Mouse (Mus musculus) megakaryocyte, embryonic 14.5 days (primary cell): ENCODE data around the gene Ddx42. TPM values are rescaled to one million over a fixed set of nuclear protein-coding genes. Genes with fewer than 3 reads are reported as not detected.
A peak's percentile ranks its signal among the peaks of the same experiment; 100 is the strongest.

Experiments
- H3K27me3 ChIP-seq: replicated peaks from 2 replicates; pipeline ENCODE3; 2012; ENCODE audit warnings: inconsistent platforms
- H3K36me3 ChIP-seq: replicated peaks from 2 replicates; pipeline ENCODE3; 2012; ENCODE audit warnings: low read length, inconsistent platforms, mixed read lengths
- H3K4me1 ChIP-seq: 2 replicates; pipeline ENCODE4 v1.6.1; 2012; ENCODE audit warnings: inconsistent platforms
- H3K4me3 ChIP-seq: replicated peaks from 2 replicates; pipeline ENCODE3; 2012; ENCODE audit warnings: moderate library complexity, mild to moderate bottlenecking, inconsistent platforms
- H3K9me3 ChIP-seq: 2 replicates; pipeline ENCODE4 v1.6.1; 2012; ENCODE audit warnings: inconsistent platforms
- FLI1 ChIP-seq: IDR thresholded peaks from 2 replicates; pipeline ENCODE4 v1.6.1; 2012; ENCODE audit warnings: low read length, inconsistent platforms, mixed read lengths
- GATA1 ChIP-seq: IDR thresholded peaks from 3 replicates; pipeline ENCODE4 v1.6.1; 2012; ENCODE audit warnings: mixed read lengths, low read length, inconsistent platforms, borderline replicate concordance
- polyA plus RNA-seq: library from polyadenylated mRNA; stranded (reverse); fragments of >175 nt; gene quantifications from 2 replicates; pipeline ENCODE4 v1.2.3, GENCODE M21; 2012; ENCODE audit warnings: low replicate concordance; ENCODE audit not compliant: insufficient read depth

Ddx42 gene
- polyA plus RNA-seq, 1 experiment: 12.1 TPM

DNA sequence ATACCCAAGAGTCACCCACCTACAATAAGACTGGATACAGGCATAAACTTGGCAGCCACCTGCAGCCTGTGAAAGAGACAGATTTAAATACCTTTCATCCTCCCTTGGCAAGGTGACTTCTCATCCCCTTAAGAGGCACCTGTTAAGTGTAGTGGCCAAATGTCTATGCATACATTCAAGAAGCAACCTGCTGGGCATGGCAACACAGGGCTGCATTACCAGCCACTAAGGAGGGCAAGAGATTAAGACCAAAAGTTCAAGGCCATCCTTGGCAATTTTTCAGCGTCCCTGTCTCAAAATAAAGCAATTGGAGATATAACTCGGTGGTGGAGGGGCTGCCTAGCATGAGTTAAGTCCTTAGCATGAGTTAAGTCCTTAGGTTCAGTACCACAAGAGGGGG is 38.0 kb downstream of the Ddx42 start:
- peaks cover 46% of the 10 kb centered on the region for H3K4me1 ChIP-seq
- TF ChIP-seq FLI1: no peak
- no peak for TF ChIP-seq GATA1
- peak overlapping the region; percentile 100 for H3K4me3 ChIP-seq
- no peaks in the 10 kb centered on the region for H3K27me3 ChIP-seq
- H3K36me3 ChIP-seq: peaks cover 69% of the 10 kb centered on the region
- H3K9me3 ChIP-seq: no peaks in the 10 kb centered on the region

DNA sequence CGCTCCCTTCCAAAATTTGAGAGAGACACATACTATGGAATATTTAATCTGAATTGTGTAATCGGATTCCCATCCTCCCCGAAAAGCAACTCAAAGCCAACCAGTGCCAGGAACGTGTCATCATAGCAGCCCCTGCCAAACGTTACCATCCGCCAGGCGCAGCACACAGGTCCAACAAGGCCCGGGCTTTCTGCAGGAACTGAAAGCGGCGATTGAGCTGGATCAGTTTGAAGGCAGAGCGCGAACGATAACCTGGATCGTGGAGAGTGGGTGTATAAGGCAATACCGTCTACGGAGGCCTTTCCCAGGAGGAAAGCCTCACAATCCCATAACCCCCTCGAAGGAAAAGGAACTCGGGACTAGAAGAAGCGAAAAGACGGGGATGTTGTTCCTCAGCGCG is 38.4 kb downstream of the Ddx42 start:
- peaks cover 66% of the 10 kb centered on the region for H3K36me3 ChIP-seq
- H3K27me3 ChIP-seq: no peaks in the 10 kb centered on the region
- peak overlapping the region; percentile 100 for H3K4me3 ChIP-seq
- peaks cover 46% of the 10 kb centered on the region for H3K4me1 ChIP-seq
- no peak for TF ChIP-seq FLI1
- TF ChIP-seq GATA1: no peak
- no peaks in the 10 kb centered on the region for H3K9me3 ChIP-seq

DNA sequence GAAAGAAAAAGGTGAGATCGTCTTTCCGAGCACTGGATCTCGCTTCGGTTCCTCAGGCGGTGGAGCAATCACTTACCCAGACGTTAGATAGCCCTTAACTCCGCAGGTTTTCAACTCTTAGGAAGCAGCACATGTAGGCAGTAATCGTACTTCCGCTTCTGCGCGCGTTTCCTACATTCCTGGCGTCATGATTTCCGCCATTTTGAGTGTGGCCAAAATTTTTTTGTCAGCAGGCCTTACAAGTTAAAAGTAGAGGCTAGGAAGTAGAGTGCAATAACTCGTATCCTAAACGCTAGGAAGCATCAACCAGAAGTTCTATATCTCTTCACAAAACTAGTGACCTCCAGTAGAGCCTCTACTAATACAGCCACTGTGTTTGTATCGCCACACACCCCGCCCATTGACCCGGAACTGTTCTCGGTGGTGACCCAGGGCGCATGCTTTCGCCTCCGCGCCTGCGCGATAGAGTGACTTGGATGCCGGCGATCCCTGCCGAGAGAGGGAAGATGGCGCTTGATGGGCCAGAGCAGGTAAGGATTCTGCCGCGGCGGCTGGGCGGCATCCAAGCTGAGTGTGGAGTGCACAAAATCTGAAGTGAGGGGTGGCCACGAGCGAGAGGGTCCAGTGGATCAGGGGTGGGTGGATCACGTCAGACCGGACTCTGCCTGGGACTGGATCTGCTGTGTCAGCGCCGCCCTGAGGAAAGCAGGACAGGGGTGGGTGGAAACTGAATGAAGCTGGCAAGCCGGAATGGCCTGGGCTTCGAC is 39.1 kb downstream of the Ddx42 start, which contains the start of the genes Ftsj3 and Psmc5:
Gene Ftsj3, minus strand, starts transcription at position 395 of the 767 bp plus-strand sequence.
Gene Psmc5, plus strand, starts transcription at position 470 of the 767 bp plus-strand sequence.
- peak within 1 kb of the TSS; percentile 100 for H3K4me3 ChIP-seq
- peaks cover 46% of the 10 kb centered on the region for H3K4me1 ChIP-seq
- no peaks in the 10 kb centered on the region for H3K9me3 ChIP-seq
- TF ChIP-seq FLI1 (no peak), GATA1 (no peak)
- peaks cover 64% of the 10 kb centered on the region for H3K36me3 ChIP-seq
- no peaks in the 10 kb centered on the region for H3K27me3 ChIP-seq

DNA sequence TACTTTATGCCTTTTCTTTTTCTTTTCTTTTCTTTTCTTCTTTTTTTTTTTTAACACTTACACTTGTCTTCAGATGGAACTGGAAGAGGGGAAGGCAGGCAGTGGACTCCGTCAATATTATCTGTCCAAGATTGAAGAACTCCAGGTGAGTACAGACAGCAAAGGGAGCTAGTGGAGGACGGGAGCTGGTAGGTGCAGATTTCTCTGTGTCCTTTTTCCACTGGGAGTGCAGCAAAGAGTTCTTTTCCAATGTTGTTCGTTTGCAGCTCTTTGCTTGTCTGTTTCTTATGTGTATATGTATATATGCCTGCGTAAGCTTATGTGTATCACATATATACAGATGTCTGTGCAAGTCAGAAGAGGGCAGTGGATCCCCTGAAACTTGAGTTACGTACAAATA is 40.0 kb downstream of the Ddx42 start:
- H3K27me3 ChIP-seq: no peaks in the 10 kb centered on the region
- H3K4me3 ChIP-seq: peak overlapping the region; percentile 100
- H3K36me3 ChIP-seq: peaks cover 64% of the 10 kb centered on the region
- no peak for TF ChIP-seq GATA1
- TF ChIP-seq FLI1: no peak
- H3K9me3 ChIP-seq: no peaks in the 10 kb centered on the region
- H3K4me1 ChIP-seq: peaks cover 46% of the 10 kb centered on the region

DNA sequence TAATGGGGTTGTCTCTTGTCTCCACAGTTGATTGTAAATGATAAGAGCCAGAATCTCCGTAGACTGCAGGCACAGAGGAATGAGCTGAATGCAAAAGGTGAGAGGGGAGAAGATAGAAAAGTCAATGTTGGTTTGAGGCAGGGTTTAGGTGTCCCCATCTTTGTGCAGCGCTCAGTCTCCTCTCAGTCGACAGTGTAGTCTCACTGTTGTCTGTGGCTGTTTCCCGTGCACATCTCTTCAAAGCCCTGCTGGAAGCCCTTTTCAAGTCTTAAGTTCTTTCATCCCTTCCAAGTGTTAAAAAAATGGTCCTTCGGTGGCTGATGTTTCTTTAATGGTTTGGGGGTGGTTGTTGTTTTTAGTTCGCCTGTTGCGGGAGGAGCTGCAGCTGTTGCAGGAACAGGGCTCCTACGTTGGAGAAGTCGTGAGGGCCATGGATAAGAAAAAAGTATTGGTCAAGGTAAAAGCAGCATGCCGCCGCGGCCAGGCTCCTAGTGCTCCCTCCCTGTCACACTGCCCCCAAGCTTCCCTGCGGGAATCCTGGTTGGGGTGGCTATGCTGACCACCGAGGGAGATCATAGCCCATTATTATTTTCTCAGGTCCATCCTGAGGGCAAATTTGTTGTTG is 44.2 kb downstream of the Ddx42 start:
- H3K9me3 ChIP-seq: no peaks in the 10 kb centered on the region
- peaks cover 80% of the 10 kb centered on the region for H3K36me3 ChIP-seq
- no peak overlapping the region for H3K4me3 ChIP-seq
- H3K27me3 ChIP-seq: no peaks in the 10 kb centered on the region
- H3K4me1 ChIP-seq: peaks cover 25% of the 10 kb centered on the region
- no peak for TF ChIP-seq FLI1
- no peak for TF ChIP-seq GATA1

DNA sequence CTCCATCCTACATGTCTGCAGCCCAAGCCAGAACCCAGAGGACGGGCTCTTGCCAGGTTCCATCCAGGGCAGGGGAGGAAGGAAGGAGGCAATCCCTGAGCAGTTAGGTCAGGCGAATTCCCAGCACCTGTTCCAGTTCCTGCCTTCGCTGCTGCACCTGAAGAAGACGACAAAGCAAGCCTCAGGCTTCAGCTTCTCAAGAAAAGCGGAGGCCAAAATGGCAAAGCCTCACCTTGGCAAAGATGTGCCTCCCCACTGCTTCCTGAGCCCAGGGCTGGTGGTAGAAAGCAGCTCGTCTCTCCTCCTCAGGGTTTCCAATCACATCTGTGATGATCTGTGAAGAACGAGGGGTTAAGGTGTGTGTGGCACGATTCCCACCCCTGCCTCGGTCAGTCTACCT is 47.2 kb downstream of the Ddx42 start:
- Histone ChIP-seq H3K4me1 (peaks cover 22% of the 10 kb centered on the region), H3K36me3 (peaks cover 93% of the 10 kb centered on the region), H3K4me3 (no peak overlapping the region), H3K9me3 (no peaks in the 10 kb centered on the region), H3K27me3 (no peaks in the 10 kb centered on the region)
- TF ChIP-seq GATA1: no peak
- no peak for TF ChIP-seq FLI1

DNA sequence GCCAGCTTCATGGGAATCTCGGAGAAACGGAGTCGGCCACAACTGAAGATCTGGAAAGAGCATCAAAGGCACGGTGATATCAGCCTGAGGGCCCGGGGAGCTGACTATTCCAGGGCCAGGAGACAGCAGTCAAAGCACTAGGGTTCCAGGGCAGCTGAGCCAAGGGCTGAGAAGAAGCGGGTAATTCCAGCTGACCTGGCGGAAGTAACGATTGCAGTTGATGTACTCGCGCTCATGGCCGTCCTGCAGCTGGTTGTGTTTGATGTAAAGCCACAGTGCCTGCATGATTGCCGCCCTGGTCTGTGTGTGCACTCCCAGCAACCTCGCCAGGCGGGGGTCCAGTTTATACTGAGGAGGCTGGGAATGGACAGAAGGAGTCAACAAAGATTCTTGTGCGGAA is 48.3 kb downstream of the Ddx42 start:
- H3K36me3 ChIP-seq: peaks cover 89% of the 10 kb centered on the region
- peak overlapping the region; percentile 38 for H3K4me3 ChIP-seq
- H3K27me3 ChIP-seq: no peaks in the 10 kb centered on the region
- TF ChIP-seq FLI1: no peak
- no peak for TF ChIP-seq GATA1
- H3K9me3 ChIP-seq: no peaks in the 10 kb centered on the region
- peaks cover 28% of the 10 kb centered on the region for H3K4me1 ChIP-seq

DNA sequence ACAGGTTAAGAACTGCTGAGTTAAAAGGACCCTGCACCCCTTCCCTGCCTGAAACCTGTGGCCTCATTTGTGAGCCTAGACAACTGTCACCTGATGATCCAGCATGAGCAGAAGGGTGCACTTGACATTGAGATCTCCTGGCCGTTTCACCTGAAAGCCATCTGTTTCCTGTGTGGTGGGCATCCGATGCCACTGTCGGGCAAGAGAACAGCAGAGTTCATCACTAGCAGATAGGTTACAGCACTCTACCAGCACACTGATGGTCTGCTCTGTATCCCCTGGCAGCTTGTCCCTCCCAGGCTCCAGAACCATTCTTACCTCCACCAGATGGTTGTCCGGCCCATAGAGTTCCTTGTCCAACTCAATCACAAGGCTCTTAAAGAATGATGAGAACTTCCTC is 48.8 kb downstream of the Ddx42 start:
- no peaks in the 10 kb centered on the region for H3K9me3 ChIP-seq
- TF ChIP-seq GATA1 (no peak), FLI1 (no peak)

DNA sequence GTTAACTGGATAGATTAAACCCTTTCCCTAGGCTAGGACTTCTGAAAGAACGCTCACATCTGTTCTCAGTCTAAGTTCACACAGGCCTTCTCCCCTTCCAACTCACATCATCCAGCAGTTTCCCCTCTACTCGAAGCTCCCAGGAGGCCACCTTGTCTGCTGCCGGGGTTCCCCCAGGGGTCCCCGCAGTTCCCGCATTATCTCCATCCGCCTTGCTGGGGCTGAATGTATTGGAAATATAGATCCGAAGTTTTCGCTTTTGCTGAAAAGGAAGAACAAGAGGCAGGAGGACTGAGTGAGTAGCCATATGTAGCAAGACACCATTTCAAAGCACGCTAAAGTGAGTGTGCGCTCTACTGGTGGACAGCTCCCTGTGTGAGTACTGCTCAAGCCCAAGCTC is 49.7 kb downstream of the Ddx42 start:
- TF ChIP-seq FLI1 (no peak), GATA1 (no peak)
- peaks cover 43% of the 10 kb centered on the region for H3K4me1 ChIP-seq
- peaks cover 80% of the 10 kb centered on the region for H3K36me3 ChIP-seq

More for the DNA sequence above, 48.8 kb downstream of the Ddx42 start:
- Histone ChIP-seq H3K36me3 (peaks cover 89% of the 10 kb centered on the region), H3K27me3 (no peaks in the 10 kb centered on the region), H3K4me3 (no peak overlapping the region), H3K4me1 (peaks cover 34% of the 10 kb centered on the region)

DNA sequence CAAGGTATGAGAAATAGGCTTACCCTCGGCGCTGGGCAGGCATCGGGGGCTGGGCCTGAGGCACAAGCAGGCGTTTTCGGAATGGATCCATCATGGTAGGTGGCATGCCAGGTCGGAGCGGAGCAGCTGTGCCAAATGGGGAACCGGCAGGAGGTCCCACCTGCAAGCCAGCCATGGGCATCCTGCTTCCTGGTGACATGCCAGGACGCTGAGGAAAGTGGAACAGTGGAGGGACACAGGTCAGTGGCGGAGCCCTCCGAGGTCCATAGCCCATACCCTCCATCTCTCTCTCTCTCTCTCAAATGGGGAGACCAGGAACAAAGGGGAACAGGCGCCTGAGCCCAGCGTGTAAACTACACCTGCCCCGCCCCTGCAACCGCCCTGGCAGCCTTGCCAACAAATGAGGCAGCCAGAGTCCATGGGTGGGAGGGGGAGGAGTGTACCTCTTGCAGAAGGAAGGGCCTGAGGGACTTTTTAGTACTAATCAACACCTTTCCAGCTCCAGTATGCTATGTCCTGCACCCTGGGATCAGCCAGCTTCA is 50.7 kb downstream of the Ddx42 start:
- peaks cover 71% of the 10 kb centered on the region for H3K36me3 ChIP-seq
- TF ChIP-seq FLI1 (no peak), GATA1 (no peak)
- peaks cover 47% of the 10 kb centered on the region for H3K4me1 ChIP-seq
- H3K9me3 ChIP-seq: no peaks in the 10 kb centered on the region
- H3K27me3 ChIP-seq: no peaks in the 10 kb centered on the region
- H3K4me3 ChIP-seq: no peak overlapping the region

More for the DNA sequence above, 49.7 kb downstream of the Ddx42 start:
- Histone ChIP-seq H3K9me3 (no peaks in the 10 kb centered on the region), H3K4me3 (no peak overlapping the region), H3K27me3 (no peaks in the 10 kb centered on the region)
